Mouse (Mus musculus) layer of hippocampus, adult 2 months (tissue): ENCODE data around the gene Chd2. TPM values are rescaled to one million over a fixed set of nuclear protein-coding genes. Genes with fewer than 3 reads are reported as not detected.

ENCODE experiments used
- DNase-seq, 2 experiments: peaks; one replicate each; pipeline ENCODE4 v3.0.0; 2022; ENCODE audit warnings: low spot score in 2 of 2
- H3K27ac ChIP-seq: fragments of 200-600 bp; 2 replicates; pipeline ENCODE4 v1.8.1; 2022
- H3K4me3 ChIP-seq: fragments of 200-600 bp; 2 replicates; pipeline ENCODE4 v1.8.1; 2022; ENCODE audit warnings: mild to moderate bottlenecking
- CTCF ChIP-seq: fragments of 200-600 bp; conservative IDR thresholded peaks from 2 replicates; pipeline ENCODE4 v1.8.1; 2022; ENCODE audit warnings: antibody characterized with exemption, mild to moderate bottlenecking, moderate library complexity
- total RNA-seq, 2 experiments: library from RNA; stranded (reverse); gene quantifications; 2 replicates each; pipeline ENCODE4 v1.2.3; 2021

Gene Chd2
- total RNA-seq, 2 experiments from 2014 or later, result 57.1 to 58.3 TPM

DNA sequence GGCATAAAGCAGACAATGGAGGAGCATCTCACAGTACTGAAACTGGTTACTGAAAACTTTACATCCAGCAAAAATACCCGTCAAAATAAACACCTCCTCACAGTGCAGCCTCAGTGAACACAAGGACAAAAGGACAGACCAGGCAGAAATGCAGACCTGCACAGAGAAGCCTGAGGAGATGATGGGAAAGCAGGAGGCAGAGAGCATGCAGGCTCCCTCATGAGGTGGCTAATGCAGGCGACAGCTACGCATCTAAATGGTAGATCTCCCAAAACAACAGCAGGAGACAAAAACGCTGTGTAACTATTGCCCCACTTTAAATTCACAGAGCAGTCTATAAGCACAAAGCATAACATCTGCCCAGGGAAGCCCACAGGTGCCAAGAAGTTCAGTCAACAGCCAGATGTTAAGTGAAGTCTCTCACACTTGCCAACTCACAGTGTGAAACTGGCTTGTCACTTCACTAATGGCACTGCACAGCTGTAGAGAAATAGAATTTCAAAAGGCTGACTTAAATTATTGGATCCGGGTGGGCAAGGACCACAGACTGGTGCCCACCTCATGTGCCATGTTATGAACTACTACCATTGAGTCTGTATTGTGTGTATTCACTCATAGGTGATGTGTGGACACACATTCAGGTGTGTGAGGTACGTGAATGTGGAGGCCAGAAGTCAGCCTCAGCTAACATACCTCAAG is 107.8 kb downstream of the Chd2 start:
- Histone ChIP-seq H3K4me3 (no peak overlapping the region), H3K27ac (peak overlapping the region; percentile 60)
- TF ChIP-seq CTCF, result peak; percentile 28
- no peak for DNase-seq

DNA sequence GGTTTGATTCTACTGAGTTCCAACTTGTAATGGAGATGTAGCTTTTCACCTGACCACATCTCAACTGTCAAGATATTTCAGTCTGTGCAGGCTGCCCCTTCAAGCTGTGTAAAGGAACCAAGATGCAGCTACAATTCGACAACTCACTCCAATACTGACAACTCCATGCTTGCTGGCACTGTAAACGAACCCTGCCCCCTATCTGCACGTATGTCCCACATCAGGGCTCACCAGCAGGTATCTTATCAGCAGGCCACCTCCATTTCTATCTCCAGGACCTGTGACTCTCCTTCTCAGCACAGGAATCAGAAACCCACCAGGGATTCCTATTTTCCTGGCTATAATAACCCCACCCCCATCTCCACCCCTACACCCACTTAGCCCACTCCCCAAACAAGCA is 113.1 kb downstream of the Chd2 start:
- no peak for TF ChIP-seq CTCF
- no peak overlapping the region for H3K4me3 ChIP-seq

GRCm38 (mm10) chr7:73427794-73428193 is 113.8 kb downstream of the Chd2 start:
- Histone ChIP-seq H3K27ac (peak overlapping the region; percentile 56; the same call in 1 of the 2 replicates), H3K4me3 (no peak overlapping the region)
- no peak for DNase-seq
- no peak for TF ChIP-seq CTCF

More for the DNA sequence above, 113.1 kb downstream of the Chd2 start:
- DNase-seq, result no peak
- H3K27ac ChIP-seq, result no peak overlapping the region

DNA sequence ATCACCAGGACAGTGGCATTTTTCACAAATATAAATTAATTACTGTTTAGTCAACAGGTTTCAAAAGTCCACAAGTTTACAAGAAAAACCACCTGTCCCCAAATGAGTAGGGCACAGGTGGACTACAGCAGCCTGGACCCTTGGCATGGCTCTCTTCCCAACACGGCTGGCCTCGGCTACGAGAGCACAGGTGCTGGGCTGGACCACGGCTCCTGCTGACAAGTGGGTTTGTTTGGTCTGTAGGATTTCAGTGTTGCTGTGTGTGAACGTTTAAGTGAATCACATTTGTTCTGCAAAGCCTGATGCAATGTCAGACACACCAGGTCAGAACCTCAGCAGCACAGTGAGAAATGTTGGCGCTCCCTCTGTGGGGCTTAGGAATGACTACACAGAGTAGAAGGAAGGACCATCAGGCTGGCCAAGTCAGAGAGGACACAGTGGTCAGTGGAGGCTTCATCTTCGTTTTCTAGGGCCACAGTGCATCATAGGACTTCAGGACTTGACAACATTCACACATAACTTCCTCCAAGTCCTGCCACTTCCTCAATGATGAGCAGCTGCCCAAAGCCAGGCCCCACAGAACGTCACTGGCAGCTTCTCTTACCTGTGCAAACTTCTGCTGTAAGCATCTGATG is 114.8 kb downstream of the Chd2 start:
- H3K27ac ChIP-seq, result peak overlapping the region; percentile 56
- TF ChIP-seq CTCF, result no peak
- H3K4me3 ChIP-seq, result no peak overlapping the region
- DNase-seq, result no peak

GRCm38 (mm10) chr7:73426235-73426634 is 115.4 kb downstream of the Chd2 start:
- no peak for DNase-seq
- H3K4me3 ChIP-seq, result no peak overlapping the region
- no peak for TF ChIP-seq CTCF
- H3K27ac ChIP-seq, result peak overlapping the region; percentile 56

DNA sequence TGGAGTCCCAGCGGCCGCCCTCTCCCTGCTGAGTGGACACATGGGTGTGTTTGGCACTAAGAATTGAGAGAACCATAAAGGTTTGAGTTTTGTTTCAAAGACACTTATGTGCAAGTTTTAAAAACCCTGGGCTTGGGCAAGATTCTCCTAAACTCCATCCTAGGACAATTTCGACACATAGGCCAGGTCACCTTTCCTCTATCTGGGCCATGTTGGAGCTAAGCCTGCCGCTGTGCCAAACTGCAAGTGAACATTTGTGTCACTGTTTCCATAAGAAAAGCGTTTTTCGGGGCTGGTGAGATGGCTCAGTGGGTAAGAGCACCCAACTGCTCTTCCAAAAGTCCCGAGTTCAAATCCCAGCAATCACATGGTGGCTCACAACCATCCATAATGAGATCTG is 116.2 kb downstream of the Chd2 start:
- Histone ChIP-seq H3K27ac (peak overlapping the region; percentile 81), H3K4me3 (no peak overlapping the region)
- no peak for TF ChIP-seq CTCF
- DNase-seq, result no peak

GRCm38 (mm10) chr7:73424705-73425104 is 116.9 kb downstream of the Chd2 start:
- DNase-seq, result no peak
- Histone ChIP-seq H3K4me3 (no peak overlapping the region), H3K27ac (peak overlapping the region; percentile 81)
- TF ChIP-seq CTCF, result no peak

DNA sequence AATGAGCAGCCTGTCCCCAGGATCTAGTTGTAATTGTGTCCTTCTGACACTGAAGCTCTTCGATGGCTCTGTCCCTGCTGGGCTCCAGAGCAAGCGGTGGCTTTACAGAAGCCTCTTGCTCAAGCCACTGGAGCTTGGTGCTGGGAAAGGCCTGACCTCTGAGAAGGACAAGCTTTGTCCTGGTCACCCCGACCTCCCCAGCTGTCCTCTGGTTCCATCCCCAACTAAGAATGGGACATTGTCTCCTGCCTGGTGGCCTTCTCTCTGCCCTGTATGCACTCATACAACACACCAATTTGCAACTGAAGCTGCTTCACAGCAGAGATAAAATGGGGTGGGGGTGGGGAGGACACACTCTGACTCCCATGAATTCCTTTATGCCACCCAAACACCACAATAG is 117.4 kb downstream of the Chd2 start:
- Histone ChIP-seq H3K4me3 (no peak overlapping the region), H3K27ac (peak overlapping the region; percentile 81)
- TF ChIP-seq CTCF, result no peak
- DNase-seq, result peak in 1 of 2 experiments; percentile 40

GRCm38 (mm10) chr7:73423236-73423635 is 118.4 kb downstream of the Chd2 start:
- peak; percentile 50 to 53 for DNase-seq
- no peak for TF ChIP-seq CTCF

DNA sequence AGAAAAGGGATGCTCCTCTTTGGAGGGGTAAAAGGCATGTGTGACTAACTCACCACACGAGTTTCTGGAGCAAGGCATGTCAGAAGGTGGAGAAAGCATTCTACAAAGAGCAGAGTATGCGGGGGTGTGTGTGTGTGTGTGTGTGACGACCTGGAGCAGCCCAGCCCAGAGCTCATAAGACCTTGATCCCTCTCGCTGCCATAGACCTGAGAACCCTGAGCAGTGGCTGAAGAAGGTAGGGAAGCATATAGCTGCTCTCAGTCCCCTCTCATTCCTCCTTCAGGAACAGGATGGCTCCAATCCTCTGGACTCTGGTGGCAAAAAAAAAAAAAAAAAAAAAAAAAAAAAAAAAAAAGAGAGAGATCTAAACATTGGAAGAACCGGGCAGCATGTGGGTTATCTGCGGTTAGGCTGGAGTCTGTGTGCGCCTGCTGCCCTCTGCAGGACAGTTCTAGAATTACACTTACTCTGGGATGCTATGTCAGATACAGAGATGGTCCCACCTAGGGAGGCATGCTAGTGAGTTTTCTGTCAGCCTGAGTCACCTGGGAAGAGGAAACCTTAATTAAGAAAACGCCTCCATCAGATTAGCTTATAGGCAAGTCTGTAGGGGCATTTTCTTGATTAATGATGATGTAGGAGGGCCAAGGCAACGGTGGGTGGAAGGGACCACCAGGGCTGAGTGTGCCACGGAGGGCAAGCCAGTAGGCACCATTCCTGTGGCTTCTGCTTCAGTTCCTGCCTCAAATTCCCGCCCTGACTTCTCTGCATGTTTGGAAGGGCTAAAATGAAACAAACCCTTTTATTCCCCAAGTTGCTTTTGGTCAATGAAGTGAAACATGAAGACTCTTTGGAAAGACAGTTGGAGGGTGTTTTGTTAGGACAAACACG is 119.2 kb downstream of the Chd2 start:
- peak overlapping the region; percentile 81 for H3K27ac ChIP-seq
- TF ChIP-seq CTCF, result peak; percentile 91

More at GRCm38 (mm10) chr7:73423236-73423635, 118.4 kb downstream of the Chd2 start:
- Histone ChIP-seq H3K27ac (peak overlapping the region; percentile 81), H3K4me3 (no peak overlapping the region)

GRCm38 (mm10) chr7:73421278-73422015 is 120.2 kb downstream of the Chd2 start:
- no peak for TF ChIP-seq CTCF

More for the DNA sequence above, 119.2 kb downstream of the Chd2 start:
- H3K4me3 ChIP-seq, result no peak overlapping the region
- peak; percentile 89 for DNase-seq

DNA sequence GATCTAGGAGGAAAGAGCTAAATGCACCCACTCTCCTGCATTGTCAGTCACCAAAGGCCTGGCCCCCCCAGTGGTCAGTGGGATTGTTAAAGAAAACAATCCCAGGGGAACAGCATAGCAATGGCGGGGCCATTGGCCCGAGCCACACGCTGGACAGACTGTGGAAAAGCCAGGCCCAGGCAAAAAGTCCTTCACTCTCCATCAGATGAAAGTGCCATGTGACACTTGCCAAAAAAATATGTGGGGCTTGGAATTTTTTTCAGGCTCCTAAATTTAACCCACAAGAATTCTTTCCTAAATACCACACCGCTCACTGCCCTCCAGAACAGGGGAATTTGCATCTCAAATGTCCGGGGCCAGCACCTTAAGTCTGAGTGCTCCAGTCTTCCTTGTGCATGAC is 120.8 kb downstream of the Chd2 start:
- H3K27ac ChIP-seq, result peak overlapping the region; percentile 55
- DNase-seq, result no peak

More at GRCm38 (mm10) chr7:73421278-73422015, 120.2 kb downstream of the Chd2 start:
- H3K27ac ChIP-seq, result no peak overlapping the region; the same call in 1 of the 2 replicates
- H3K4me3 ChIP-seq, result no peak overlapping the region
- DNase-seq, result no peak

More for the DNA sequence above, 120.8 kb downstream of the Chd2 start:
- H3K4me3 ChIP-seq, result no peak overlapping the region
- no peak for TF ChIP-seq CTCF
